Mouse (Mus musculus) hindlimb bud, embryonic 11.5 days (tissue): Measurements from ENCODE around the gene Tbrg4.

ENCODE experiments used
- DNase-seq: peaks from one replicate; pipeline ENCODE4 v3.0.0-alpha.2; 2012; ENCODE audit warnings: low read depth, low spot score; ENCODE audit errors: extremely low spot score

The Tbrg4 gene

DNA sequence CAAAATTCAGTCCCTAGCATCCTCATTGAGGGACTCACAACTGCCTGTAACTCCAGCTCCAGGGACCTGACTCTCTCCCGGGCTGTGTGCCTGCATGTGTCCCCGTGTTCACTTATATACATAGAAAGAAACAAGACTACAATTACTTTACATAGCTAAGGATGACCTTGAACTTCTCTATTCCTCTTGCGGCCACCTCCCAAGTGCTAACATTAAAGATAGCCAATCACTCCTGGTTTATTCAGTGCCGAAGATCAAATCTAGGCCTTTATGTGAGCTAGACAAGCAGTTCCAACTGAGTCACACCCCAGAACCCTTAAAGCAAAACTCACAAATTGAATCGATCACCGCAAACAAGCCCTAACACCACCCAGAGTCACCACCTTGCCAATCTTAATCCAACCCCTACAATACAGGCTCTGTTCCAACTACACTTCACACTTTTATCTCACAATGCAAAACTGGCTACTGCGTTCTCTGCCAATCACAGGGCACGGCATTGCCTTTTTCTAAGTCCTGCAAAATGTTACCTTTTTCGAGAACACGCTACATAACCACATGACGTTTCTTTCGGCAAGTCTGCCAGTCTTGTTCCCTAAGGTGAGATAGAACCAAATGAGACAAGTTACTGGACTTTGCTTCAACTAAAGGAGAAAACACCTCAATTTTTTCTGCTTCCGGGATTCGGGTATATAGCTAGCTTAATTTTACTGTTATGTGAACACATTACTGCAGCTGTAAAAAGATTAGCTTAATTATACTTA lies 1.1 kb downstream of the Tbrg4 start:
- DNase-seq = no peak

DNA sequence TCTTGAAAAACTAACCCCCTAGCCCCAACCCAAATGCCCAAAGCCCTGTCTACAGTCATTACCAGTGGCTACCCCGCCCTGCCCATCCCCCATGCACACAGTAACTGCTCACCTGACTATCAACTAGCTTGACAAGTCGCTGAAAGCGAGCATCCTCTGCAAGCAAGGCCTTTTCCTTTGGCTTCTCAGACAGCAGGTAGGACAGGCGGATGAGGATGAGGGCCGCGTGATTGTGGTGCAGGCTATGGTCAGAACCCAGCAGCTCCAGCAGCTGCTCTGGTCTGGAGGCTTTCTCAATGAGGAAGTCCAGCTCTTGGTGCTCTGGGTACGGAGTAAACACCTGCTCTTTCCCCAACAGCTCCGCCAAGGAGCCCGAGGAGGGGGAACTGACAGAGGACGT lies 2.2 kb downstream of the Tbrg4 start:
- DNase-seq = no peak

DNA sequence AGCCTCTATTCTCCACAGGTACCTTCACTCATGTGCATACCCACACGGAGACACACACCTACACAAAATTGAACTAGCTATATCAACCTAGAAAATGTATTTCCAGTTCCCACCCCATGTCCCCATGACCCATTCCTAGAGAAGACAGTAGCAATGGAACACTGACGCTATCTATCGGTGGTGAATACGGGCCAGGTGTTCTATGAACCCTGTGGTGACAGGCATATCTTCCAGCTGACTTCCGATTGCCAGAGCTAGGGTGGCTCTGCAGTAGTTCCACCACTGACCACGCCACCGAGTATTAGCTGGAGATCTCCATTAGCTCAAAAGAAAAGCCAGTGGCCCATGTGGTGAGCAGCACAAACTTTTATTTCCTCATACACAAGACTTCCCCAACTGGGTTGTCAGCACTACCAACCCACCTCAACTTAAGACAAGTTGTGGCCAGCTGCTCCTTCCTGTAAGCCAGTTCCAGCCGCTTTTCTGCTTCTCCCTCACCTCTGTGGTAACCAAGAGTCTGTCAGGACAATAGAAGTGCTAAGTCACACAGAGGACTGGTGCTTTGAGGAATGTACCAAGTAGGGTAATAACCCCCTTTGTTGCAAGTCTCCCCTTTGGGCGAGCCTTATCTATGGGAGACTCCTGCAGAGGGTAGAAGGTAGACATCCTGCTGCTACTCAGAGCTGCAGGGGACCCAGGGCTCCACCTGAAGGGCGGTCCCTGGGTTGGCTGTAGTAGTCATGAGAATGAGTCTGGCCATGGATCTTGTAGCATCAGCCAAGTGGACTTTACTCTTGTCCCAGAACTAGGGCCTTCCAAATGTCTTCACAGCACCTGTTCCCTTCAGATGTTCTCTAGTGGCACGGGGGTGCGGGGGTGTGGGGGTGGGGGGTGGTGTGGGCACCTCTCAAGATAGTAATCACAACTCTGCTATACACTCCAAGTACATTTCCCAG lies 10.3 kb downstream of the Tbrg4 start:
- no peak for DNase-seq

DNA sequence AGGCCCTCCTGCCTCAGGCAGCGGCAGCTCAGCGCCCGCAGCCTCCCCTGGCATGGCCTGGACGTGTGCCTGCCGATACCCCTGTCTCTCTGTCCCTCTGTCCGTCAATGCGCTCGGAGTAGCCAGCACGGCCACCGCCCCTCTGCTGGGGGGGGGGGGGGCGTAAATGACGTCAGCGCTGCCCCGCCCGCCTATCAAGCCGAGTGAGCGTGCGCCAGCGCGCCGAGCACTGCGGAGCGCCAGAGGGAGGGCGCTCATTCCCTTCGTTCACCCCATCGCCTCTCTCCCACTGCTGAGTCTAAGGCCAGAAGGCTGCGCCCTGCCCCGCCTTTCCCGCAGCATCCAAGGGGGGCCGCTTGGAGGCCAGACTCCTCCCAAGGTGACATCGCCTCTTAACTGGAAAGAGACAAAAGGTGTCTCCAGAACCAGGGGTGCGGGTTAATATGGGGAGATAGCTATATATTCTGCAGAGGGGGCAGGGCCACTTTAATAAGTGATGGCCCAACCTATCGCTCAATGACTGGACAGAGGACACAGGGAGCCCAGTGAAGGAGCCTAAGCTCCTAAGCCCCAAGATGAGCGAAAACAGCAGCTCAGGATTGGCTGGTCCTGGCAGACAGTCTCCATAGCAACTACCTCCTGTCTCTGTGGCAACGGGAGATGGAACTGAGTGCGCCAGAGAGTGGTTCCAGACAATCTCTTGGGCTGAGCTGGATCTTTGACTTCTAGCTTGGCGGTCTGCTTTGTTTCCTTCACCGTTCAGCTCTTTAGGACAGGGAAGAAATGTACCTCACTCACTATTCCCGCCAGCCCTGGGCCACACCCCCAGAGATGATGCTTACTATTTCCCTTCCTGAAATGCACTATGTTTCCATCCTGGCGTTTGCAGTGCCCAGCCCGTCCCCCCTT lies 20.1 kb downstream of the Tbrg4 start, which contains the start of gene Nacad:
Gene Nacad (minus strand): TSS at position 563 of the 909 bp plus-strand sequence.
- DNase-seq = no peak

DNA sequence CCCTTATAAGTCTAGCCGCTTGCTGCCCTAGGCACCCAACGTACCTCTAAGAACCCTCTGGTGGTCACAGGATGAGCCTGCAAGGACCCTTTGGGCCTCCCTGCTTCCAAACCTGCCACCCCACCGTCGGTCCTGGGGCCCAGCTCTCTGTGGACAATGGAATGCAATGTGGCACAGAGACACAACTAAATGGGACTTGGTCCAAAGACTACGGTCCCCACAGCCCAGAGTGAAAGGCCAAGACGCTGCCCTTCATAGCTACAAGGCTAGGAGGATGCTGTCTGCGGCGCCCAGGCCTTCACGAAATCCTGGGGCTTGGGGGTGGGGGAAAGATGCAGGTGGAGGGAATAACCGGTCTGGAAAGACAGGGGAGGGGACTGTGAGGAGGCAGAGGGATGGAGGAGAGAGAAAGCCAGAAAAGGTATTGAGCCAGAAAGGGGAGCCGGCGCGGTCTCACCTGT lies 20.8 kb downstream of the Tbrg4 start:
- no peak for DNase-seq

DNA sequence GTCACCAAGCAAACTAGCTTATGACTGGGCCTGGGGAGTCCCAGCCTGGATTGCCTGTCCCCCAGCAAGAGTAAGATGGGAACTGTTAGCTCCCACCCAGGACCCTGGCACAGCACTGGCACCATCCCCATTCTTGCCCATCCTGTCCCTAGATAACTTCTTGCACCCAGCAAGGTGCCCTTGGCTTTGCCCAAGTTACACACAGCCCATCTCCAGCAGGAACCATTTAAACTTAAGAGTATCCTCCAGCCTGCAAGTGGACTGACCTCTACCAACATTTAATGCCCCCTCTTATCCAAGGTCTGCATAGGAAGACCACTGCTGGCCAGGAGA lies 21.3 kb downstream of the Tbrg4 start:
- DNase-seq = no peak

DNA sequence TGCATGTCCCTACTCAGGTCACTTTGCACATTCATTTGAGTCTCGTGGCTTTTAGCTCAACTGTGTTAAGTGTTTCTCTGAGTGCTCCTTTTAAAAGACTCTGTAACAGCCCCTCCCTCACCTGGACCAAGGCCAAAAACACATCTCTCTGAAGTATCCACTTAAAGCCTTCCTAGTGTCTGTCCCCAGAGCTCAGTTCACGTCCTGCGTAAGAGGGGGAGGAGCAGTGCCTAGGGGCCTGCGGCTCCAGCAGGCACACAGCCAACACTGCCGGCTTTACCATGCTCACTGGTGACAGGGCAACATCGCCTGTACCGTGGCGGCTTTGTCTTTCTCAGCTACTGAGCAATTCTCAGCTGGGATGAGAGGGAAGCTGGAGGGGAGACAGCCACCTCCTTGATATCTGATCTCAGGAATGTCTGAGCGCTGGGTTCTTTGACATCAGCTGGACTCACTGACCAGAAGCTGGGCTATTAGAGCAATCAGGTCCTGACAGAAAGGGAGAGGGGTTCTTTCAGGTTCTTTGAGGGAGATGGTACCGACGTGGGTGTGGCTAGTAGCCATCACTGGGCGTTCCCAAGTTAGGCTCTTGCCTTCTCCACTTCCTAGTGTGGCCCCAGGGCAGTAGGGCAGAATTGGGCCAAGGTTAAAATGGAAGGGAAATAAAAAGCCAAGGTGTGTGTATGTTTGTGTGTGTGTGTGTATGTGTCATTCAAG lies 21.8 kb downstream of the Tbrg4 start:
- DNase-seq = no peak

DNA sequence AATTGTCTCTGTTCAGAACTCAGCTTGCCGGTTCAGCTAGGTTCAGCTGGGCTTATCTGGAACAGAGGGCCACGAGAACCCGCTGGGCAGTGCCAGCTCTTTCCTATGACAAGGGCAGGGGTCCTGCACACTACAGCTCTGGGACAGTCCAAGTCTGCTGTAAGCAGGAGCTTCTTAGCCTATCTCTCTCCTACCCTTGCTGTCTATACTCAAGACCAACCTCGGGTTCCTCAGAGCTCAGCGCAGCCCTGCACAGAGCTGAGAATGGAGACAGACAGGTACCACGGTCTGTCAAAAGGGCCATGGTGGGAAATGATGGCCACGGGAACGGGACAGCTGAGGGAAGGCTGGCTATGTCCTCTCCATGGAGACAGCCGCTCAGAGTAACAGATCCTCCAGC lies 22.6 kb downstream of the Tbrg4 start:
- no peak for DNase-seq

DNA sequence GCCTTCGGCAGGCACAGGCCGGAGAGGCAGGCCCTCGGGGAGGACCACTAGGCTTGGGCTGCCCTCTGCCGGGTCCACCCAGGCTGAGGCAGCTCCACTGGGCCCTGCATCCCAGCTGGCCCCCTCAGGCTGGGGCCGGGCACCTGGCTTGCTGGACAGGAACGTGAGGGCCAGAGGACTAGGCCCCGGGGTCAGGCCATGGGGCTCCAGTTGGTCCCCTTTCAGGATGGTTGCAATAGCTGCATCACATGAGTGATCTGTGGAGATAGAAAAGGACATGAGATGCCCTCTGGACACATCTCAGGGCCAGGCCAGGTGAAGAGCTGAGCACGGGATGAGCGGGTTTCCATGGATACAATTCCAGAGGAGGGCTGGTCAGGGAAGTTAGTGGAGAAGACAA lies 23.2 kb downstream of the Tbrg4 start:
- DNase-seq = no peak

DNA sequence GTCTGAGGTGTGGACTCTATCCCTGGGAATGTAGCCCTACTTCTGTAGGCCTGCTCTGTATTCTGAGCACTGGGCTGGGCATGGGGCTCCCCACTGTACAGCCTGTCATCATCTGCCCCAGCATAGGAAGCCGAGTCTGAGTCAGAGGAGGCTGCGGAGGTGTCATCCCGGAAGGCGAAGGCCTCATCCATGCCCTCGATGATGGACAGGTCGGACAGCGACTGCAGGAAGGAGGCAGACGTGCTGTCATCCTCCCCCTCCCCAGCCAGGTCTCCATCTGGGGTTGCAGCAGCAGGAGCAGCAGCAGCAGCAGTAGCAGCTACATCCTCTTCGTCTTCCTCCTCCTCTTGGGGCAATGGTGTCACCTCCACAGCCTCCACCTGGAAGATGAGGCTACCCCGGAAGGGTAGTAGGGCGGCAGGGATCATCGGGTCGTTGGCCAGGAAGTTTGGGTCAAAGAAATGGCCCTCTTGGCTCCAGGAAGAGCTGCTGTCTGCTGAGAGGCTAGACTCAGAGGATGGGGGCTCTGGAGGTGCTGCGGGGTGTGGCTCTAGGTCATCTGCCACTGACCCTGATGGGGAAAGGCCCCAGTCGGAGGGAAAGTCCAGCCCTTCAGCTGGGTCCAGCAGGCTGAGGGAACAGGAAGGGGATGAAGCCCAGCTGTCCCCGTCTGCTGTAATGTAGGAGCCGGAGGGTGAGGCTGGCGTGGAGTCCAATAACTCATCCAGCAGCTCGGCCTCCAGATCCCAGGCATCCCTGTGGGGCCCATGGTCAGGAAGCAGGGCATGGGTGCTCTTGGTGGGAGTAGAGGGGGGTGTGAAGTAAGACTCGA lies 24.0 kb downstream of the Tbrg4 start:
- no peak for DNase-seq

DNA sequence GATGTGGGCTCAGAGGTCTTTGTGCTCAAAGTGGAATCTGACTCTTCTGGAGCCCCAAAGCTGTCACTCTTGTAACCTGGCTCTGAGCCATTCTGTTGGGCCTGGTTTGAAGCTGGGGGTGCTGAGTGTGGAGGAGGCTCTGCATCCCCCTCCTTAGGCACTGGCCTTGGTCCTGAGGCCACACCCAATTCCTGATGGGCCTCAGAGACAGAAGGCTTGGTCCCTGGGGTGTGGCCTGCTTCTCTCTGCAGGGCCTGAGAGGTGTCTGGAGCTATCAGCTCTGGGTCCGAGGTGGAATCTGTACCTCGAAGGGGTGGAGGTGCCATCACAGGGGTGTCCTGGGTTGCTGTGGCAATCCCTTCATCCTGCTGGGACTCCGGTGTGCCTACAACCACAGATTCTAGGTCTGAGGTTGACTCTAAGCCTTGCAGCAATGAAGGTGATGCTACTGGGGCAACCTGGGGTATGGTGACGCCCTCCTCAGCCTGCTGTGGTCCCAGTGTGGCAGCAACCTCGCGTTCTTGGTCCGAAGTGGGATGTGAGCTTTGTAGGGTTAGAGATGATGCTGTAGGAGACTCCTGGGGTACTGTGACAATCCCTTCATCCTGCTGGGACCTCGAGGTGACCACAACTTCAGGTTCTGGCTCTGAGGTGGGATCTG lies 25.5 kb downstream of the Tbrg4 start:
- no peak for DNase-seq

DNA sequence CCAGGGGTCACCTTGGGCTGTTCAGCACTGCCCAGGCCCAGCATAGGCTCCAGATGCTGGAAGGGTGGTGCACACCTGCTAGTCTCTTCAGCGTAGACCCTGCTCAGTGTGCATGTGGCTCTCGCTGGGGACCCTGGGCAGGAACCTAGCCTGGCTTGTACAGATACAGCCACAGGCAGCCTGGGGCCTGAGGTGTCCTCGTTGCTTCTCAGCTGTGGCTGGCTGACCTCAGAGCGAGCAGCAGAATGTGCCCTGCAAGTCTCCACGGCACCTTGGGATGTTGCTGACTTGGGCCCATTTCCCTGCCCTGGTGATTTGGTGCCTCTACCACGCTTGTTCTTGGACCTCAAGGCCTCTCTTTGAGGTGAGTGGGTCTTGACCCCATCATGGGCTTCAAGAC lies 26.0 kb downstream of the Tbrg4 start:
- DNase-seq = no peak

DNA sequence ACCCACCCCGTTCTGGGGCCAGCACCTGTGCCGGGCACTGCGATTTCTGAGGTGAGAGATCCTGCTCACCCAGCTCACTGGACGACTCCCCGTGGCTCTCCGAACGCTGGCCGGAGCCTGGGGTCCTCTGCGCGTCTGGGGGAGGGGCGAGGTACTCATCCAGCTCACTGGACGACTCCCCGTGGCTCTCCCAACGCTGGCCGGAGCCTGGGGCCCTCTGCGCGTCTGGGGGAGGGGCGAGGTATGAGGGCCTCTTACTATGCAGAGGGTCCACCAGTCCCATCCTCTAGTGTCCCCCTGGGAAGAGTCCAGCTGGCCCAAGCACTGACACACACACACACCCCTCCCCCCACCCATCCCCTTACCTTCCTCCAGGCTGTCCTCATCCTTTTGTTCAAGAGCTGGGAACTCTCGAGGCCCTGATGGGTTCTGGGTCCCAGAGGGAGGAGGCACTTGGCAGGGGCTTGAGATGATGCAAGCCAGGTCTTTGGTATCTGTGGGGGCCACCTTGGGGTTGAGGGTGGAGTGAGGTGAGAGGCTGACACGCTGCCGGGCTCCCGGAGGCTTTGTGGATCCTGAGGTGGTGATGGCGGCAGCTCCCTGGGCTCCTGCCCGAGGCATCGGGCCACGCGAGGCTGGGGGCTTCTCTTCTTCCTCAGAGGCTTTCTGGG lies 26.7 kb downstream of the Tbrg4 start:
- DNase-seq = no peak

DNA sequence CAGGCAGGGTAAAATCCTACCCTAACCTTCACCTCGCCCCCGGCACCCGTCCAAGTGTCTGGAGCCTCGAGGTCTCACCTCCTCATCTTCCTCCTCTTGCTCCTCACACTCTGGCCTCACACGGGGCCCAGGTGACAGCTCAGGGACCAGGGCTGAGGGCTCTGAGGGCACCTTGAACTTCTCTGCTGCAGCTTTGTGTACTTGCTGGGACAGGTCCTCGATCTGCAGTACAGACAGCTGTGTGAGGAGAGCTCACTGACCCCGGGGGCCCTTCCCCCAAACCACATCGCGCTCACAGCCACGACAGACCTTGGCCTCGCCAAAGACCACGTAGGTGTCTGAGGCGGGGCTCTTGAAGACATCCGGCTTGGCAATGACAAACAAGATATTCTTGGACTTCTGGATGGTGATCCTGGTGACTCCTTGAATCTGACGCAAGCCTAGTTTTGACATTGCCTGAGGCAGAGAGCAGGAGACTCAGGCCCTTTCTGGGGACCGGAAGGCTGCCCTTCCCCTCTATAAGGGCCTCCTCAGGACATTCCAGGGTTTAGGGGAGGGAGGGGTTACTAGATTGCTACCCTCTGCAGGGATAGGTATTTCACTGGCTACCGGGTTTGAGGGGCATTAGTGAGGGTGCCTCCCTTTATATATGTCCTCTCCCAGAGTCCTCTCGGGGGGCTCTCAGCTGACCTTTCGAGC lies 27.5 kb downstream of the Tbrg4 start:
- DNase-seq = no peak

DNA sequence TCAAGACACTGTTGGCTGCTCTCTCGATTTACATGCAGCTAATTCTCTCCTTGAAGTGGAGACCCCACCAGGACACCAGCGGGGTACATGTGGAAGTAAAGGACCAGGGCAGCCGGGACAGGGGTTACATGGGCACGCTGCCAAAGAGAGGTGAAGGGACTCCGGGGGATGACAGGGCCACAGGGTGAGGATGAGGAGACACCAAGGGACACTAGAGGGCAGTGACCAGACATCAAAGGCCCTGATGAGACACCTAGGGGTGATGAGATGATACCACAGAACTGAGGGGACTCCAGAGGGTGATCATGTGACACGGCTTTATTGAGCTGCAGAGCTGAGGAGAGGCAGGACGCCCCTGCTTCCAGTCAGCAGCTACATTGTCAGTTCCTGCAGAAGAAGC lies 28.3 kb downstream of the Tbrg4 start:
- no peak for DNase-seq

DNA sequence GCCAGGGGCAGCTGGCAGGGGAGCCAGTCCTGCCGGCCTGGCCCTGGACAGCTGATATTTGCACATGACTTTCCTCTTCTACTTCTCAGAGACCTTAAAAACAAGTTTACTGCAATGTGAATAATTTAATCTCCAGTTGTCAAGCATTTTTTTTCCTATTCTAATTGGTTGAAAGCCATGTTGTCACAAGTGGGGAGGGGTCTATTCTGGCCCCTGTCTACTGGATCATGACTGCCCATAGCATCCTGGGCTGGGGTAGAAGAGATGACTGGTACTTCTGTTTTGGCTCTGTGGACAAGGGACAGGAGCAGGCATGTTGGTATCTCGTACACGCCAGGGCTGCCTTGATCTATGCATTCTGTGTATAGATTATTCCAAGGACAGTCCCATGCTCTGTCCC lies 29.3 kb downstream of the Tbrg4 start:
- DNase-seq = no peak

DNA sequence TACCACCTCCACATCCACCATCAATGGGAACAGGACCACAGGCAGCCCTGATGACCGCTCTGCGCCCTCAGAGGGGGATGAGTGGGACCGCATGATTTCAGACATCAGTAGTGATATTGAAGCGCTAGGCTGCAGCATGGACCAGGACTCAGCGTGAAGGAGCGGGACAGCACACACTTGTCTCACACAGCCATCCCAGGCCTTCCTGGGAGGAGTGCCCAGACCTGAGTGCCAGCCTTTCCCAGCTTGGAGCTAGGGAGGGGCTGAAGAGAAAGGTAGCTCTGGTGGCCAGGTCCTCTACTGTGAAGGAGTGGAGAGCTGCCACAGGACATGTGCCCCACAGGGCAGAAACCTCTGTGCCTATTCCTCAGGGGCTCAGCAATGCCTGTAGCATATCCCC lies 29.7 kb downstream of the Tbrg4 start:
- DNase-seq = no peak

DNA sequence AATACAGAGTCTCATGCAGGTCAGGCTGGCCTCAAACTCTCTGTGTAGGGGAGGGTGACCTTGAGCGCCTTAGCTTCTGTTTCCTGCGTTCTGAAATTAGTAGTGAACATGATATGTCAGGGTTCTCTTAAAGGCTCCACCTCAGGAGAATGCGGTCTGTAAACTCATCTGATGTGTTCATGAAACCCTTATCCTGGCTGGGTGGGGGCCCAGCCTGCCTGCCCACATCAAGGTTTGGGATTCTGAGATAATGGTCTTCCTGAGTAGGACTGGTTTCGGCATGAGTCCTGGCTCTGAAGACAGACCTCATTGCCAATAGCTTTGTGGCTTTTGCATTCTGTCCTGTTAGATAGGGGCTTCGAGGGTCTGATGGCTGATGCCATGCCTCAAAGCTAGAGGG lies 30.5 kb downstream of the Tbrg4 start:
- no peak for DNase-seq
